Mouse (Mus musculus): Measurements from ENCODE around the gene Vps54. TPM values are rescaled to one million over a fixed set of nuclear protein-coding genes. Genes with fewer than 3 reads are reported as not detected.
A peak's percentile ranks its signal among the peaks of the same experiment; 100 is the strongest.
"Not testable (repeated sequence)": the region's sequence is repeated elsewhere in the genome, so short reads cannot be mapped to it uniquely, and the experiment has no call there.

Gene Vps54
- total RNA-seq (2021), result 10 to 100 TPM; 24.4 to 27.3 TPM
- long read RNA-seq, full-length matches to known transcripts, result 36 of 49 reads
- long read RNA-seq, partial matches to known transcripts, result 1 of 49 reads
- long read RNA-seq, other reads (novel, unspliced or antisense), result 12 of 49 reads

DNA sequence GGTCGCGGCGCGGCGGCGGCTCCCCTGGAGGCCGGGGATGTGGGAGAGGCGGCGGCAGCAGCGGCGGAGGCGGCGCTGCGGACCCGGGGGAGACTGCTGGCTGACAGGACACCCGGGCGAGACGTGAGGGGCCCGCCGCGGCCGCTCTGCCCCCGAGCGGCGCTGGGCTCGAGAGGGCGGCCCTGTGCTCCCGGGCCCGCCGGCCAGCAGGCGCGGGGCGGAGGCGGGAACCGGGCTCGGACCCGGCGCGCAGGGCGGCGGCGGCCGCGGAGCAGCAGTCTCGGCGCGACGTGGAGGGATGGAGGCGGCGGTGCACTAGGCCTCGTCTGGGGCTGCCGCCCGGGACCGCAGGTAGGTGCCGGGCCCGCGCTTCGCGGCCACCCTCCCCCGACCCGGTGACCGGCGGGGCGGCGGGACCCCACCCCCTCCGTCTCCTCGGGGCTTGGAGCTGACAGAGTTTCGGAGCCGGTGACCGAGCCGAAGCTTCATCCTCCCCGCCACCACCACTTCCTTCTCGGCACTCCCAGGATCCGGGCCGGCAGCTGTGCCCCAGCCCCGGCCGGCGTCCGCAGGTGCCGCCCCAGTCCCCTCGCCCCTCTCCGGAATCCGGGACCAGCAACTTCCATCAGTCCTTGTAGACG is at the start of gene Vps54:
Vps54 (plus strand) TSS at position 261 of the 641 bp plus-strand sequence.
- peak; percentile 39 to 43 for DNase-seq (ENCODE audit: low spot score in 2 of 2)

DNA sequence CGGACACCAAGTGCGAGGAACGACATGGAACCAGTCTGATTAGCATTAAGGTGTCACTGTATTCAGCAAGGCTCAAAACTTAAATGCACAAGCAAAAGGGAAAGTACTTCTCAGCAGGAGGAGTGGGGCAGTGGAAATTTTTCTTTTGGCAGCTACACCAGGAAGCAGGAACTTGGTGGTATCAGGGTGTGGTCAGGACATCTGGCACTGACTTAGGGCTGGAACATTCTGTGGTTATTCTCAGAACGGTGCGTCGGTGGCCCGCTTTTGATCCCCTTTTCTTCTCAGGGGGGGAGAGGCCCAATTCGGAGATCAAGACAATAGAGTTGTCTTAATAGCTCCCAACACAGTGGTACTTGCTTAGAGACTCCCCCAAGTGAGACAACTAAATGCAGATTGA is 47.3 kb upstream of the Vps54 start:
- not testable (repeated sequence) for DNase-seq (ENCODE audit: low spot score in 2 of 2)

DNA sequence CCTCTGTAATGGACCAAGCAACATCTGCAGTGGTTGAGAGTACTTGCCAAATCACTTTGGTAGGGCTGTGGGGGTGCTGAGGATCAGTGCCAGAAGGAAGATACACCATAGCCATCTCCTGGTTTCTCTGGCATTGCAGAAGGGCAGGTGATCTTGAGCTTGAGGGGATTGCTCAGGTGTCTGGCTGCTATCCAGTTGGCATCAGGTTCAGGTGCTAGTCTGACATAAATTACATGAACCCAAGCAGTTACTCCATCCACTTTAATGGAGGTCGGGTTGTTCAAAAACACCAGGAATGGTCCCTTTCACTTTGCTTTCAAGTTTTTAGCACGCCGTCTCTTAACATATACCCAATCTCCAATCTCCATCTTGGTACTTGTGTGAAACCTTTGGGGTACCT is 44.2 kb upstream of the Vps54 start:
- DNase-seq (ENCODE audit: low spot score in 2 of 2), result no peak

DNA sequence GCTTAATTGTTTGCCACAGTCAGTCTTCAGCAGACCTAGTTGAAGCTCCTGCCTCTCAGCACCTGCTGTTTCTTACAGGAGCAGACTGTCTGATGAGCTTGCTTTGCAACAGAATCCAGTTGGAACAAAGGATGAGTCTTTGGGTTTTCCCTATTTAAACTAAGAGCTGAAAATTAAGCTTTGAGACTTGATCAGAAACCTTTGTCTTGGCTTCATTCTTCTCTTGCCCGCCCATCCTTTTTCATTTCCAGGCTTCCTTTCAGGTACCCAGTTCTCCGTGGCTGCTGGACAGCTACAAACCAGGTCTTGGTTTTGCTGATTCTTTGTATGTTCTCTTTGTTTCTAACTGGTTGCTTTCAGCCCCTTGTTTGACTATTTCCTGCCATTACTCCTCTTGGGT is 30.0 kb upstream of the Vps54 start:
- no peak for DNase-seq (ENCODE audit: low spot score in 2 of 2)

DNA sequence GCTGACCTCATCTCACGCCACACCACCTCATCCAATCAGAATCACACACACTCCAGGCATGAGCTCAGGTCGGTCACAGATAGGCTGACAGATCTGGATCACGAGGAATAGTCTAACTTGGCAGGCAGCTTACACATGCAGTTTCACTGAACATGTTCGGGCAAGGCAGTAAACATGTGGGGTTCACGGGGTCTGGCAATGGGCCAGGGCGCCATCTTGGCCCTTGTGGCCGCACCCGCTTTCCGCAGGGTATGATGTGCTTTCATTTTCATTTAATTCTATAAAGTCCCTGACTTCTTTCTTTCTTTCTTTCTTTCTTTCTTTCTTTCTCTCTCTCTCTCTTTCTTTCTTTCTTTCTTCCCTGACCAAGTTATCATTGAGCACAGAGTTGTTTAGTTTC is 29.4 kb upstream of the Vps54 start:
- not testable (repeated sequence) for DNase-seq (ENCODE audit: low spot score in 2 of 2)

DNA sequence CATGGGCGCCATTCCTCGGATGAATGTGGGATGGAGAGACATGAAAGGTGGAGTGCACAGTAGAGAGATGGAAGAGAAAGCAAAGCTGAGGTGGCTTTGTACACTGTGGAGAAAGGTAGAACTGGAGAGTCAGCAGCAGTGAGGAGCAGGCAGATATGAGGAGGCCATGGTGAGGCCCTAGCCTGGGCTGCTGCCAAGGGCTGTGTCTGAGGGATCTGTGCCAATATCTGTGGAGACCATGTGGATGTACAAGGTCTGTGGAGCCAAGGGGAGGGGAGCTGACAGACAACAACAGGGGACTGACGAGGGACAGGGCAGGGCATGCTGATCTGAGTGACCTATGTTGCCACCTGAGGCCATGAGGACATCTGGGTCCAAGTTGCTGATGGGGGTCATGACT is 21.7 kb upstream of the Vps54 start:
- DNase-seq (ENCODE audit: low spot score in 2 of 2), result no peak

DNA sequence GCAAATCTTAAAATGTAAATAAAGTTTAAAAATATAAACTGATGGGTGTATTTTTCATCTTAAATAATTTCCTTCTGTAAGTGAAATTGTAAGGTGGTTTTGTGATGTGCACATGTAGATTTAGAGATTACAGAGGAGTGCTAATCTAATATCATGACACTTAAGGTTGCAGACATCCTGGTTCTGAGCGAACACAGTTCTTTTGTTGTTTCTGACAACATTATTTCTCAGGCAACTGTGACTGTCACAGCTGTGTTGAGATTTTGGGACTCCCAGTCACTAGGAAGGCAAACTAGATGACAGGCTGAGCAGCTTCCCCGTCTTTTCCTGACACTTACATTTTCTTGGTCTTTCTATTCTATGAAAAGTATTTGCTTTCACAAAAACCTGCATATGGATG is 19.8 kb upstream of the Vps54 start:
- no peak for DNase-seq (ENCODE audit: low spot score in 2 of 2)

DNA sequence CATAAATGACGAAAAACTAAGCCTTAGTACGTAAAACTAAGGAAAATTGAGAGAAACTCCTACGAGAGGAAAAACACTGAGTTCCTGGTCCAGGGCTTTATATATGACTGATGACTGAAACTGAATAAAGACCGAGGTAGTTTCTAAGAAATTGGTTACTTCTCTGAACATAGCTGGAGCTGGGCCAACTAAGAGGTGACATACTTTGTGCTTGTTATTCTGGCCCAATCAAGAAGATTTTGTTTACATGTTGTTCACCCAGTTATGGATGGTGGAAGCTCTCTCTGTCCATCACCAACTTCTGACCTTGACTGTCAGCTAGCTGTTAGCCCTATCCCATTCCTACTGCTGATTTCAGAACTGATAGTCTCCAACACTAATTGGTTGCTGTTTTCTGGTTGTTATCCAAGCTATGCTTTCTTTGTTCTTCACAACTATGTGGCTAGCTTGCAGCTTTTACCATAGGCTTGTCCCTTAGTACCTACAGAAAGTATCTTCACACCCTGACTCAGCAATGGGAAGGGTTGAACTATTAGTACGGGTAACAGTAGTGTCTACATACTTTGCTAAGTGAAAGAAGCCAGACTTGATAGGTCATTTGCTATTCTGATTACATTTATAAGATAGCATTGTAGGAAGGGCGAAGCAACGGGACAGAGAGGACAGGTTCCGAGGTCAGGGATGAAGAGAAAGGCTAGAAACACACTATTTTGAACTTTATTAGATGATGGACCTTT is 19.1 kb upstream of the Vps54 start:
- DNase-seq (ENCODE audit: low spot score in 2 of 2), result no peak

DNA sequence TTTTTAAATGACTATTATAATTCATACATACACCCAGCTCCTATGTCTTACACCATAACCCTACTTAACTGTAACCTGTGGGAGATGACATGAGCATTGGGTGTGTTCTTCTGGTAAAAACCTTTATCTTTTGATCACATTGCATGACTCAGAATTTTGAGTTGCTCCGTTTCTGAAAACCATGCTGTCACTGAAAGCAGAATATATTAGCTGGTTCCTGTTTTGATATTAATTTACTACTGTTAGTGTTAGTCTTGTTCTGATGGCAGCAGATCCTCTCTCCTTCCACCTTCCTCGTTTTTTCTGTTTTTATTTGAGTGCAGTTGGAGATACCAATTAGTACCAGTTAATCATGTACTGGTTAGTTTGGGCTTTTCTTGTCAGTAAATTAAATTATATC is 18.3 kb upstream of the Vps54 start:
- DNase-seq (ENCODE audit: low spot score in 2 of 2), result no peak

DNA sequence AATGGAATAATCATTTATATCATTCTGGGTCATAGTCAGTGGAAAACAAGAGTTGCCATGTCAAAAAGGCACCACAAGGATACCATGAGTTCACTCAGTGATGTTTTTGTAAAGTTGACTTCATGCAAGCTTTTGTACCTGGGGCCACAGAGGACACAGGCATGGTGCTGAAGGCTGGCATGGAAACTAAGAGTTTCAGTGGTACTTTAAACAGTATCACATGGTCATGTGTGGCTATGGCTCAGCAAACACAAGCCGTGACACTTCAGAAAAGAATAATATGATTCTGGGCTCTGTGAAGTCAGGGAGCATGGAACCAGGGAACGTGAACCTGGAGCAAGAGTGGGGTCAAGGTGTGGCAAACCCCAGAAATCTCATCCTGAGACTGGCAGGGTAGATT is 17.7 kb upstream of the Vps54 start:
- DNase-seq (ENCODE audit: low spot score in 2 of 2), result no peak

DNA sequence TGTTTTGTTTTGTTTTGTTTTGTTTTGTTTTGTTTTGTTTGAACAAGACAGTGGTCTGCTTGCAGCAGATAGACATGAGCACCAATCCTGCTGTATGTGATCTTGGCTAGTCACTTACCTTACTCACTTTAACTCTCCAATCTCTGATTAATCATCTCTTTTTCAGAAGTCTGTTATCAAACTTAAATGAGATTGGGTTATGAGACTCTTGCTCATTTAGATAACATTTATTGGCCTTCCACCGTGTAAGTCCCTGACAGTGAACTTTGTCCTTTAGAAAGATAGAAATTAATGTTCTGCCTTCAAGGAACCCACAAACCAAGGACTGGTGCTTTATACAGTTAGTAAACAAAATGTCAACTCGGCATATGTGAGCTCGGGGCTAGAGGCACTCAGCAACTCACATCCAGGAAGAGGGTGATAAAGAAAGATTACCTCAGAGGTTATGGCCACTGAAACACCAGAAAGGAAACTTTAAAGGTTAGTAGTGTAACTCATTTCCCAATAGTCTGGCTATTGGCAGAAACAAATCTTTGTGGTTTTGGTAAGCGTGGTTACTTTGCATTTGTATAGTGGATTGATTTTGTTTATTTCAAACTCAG is 16.4 kb upstream of the Vps54 start:
- DNase-seq (ENCODE audit: low spot score in 2 of 2), result no peak

DNA sequence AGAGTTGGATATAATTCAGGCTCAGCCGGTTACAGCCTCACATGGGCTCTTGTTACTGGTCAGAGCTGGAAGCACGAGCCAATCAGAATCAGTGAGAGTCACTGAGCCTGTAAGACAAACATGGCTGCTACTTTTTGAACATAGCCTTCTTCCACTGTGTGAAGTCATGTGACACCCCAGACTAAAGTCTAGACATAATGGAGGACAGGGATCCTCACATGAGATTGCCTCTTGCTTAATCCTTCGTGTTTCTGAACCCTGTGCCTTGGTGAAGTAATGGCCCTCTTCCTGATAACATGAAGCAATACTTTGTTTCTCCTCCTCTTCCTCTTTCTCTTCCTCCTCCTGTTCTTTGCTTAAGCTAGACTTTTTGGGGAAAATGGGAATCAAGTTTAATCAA is 15.5 kb upstream of the Vps54 start:
- no peak for DNase-seq (ENCODE audit: low spot score in 2 of 2)

DNA sequence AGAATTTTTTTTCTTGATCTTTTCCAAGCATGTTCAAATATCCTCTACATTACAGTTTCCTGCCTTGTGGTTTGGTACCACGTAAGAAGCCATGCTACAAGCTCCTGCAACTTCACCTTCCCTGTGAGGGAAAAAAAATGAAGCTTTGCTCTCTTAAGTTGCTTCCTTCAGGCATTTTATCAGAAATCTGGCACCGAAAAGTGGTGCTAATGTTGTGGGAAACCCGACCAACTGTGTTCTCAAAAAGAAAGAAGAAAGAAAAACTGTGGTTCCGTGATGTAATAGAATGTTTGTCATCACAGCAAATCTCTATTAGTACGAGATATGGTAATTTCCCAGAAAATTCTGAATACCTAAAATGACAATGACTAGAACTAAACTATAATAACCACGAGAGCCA is 15.0 kb upstream of the Vps54 start:
- DNase-seq (ENCODE audit: low spot score in 2 of 2), result no peak

DNA sequence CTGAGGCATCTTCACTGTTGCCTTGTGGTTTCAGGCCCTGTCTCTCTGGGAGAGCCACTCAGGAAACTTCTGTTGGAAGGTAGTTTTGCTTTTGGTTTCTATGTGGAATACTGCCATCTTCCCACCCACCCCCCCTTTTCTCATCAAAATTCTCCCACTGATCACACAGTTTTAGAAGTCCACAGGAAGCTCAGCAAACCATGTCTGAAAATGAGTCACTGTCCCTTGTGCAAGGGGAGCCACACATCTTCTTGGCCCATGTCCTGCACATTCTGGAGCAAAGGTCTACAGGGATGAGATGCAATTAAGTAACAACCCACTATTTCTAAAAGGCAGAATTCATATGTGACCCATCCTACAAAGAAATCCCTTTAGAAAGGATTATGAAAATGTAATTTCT is 14.6 kb upstream of the Vps54 start:
- DNase-seq (ENCODE audit: low spot score in 2 of 2), result no peak

DNA sequence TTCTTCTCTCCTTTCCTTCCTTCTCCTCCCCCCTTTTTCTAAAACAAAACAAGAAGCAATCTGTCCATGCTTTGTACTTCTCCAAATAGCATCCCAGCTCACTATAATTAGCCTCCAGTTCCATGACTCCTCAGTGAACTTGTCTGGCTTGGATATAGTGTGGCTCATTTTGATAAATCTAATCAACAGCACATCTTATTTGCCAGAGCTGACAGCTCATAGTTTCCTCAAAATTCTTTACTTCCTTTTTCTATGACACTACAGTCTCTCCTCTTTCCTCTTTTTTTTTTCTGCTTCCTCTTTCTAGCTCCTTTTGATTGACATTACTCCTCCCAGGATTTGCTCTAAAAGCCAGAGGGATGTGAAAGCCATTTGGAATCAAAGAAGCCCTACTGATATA is 14.1 kb upstream of the Vps54 start:
- no peak for DNase-seq (ENCODE audit: low spot score in 2 of 2)

DNA sequence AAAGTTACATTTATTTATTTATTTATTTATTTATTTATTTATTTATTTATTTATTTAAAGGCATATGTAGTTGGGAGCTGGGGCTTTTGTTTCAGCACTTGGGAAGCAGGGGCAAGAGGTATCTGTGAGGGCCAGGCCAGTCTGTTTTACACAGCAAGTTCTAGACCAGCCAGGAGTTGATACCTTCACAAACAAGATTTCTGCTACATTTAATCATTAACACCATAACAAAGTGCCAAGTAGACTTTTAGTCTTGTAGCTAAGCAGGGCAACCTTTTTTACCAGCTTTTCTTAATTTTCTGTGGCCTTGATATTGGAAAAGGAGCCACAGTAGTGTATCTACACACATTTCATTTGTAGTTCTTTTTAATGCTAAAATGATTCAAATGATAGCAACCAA is 3.7 kb upstream of the Vps54 start:
- no peak for DNase-seq (ENCODE audit: low spot score in 2 of 2)

DNA sequence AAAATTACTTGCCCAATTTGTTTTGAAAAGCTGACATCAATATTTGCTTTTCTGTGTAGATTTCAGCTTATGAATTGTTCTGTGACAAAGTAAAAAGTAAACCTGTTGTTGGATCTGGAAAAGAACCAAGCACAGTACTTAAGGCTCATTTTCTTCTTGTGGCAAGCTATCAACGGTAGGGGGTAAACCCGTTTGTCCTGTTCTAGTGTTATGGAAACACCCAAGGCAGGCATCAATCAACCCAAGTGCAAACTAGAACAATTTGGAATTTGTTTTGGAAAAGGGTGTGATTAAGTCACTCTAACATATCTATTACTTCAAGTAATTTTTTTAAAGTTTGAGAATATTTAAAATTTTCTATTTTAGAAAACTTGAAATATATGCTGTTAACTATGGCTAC is 3.3 kb upstream of the Vps54 start:
- no peak for DNase-seq (ENCODE audit: low spot score in 2 of 2)

DNA sequence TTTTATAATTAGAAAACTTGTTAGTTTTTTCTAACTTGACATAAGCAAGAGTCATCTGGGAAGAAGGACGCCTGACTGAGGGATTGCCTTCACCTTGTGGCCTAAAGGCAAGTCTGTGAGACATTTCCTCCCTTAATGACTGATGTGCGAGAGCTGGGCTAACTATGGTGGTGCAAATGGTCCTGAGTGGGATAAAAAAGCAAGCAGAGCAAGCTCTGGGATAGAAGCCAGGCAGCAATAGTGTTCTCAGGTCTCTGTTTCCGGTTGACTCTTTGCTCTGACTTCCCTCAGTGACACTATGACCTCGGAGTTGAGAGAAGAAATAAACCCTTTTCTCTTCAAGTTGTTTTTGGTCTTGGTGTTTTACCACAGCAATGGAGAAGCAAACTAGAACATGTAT is 2.1 kb upstream of the Vps54 start:
- DNase-seq (ENCODE audit: low spot score in 2 of 2), result no peak

DNA sequence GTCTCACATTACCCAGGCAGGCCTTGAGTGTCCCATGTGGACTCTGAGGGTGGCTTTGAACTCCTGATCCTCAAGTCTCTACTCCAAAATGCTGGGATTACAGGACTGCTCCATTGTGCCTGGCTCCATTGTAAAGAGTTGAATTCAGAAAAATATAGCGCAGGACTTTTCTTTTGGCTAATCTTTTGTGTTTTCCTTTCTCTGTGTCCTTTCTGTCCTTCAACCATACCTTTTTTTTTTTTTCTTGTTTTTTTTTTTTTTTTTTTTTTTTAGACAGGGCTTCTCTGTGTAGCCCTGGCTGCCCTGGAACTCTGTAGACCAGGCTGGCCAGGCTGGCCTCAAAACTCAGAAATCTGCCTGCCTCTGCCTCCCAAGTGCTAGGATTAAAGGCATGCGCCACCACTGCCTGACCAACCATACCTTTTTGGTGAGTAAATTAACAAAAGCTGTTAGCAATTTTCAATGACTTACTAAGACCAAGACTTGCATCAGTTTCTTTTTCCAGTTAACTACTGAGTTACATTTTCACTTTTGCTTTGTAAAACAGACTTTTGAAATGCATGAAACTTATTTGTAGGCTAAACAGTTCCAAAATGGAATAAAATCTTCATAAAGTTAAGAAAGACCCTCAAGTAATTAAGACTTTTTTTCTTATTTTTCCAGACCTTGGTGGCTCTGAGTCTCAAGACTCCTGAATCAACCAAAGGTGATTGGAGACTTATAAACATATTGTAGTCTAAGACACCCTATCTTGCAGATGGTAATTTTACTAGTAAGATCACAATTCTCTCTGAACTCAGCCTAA is 1.4 kb upstream of the Vps54 start:
- no peak for DNase-seq (ENCODE audit: low spot score in 2 of 2)

DNA sequence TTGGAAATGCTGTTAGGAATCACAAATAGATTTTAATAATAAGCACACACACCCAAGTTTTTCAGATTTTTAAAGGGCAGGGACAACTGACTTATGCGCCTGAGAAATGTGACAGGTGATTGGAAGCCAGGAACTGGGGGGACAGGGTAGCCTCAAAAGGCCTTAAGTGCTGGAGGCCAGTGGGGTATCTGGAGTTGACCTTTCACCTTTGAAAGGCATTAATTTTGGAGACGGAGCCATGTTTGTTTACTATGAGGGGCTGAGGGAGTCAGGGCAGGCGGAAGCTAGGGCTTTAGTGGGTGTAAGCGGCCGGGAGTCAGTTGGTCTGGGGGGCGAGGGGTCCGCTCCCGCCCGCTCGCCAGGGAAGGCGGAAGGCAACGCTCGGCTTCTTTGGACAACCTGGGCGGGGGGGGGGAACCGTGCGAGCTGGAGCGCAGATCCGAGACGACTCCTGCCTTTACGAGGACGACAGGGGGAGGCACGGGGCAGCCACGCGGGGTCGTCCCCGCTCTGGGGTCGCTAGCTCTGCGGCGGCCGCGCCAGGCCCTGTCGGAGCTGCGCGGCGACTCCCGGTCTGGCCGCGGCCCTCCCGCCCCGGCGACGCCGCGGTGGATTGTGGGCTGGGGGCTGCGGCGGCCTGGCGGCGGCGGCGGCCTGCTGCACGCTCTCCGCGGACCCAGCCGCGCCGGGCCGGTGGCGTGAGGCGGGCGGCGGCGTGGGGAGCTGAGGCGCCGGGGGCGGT is 631 bp upstream of the Vps54 start:
- no peak for DNase-seq (ENCODE audit: low spot score in 2 of 2)

Data from layer of hippocampus, adult 18-20 months (tissue).